Mouse (Mus musculus): Measurements from ENCODE around the gene Cradd.

The Cradd gene

DNA sequence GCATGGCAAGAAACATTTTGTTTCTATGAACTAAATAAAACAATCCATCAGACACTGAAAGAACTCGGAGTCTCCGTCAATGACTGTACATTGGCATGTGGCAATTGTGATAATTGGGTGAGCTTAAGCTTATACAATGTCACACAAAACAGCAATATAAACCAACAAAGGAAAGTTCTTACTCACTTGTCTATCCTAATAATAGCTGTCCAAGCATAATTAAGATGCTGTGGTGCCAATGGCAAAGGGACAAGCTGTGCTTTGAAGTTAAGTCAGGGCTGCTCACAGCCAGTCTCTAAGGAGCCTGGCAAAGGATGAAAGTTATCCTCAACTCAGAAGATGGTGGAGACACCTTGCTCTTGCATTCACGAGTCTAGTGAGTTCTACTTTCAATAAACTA lies 89.3 kb downstream of the Cradd start:
- no peak for DNase-seq

DNA sequence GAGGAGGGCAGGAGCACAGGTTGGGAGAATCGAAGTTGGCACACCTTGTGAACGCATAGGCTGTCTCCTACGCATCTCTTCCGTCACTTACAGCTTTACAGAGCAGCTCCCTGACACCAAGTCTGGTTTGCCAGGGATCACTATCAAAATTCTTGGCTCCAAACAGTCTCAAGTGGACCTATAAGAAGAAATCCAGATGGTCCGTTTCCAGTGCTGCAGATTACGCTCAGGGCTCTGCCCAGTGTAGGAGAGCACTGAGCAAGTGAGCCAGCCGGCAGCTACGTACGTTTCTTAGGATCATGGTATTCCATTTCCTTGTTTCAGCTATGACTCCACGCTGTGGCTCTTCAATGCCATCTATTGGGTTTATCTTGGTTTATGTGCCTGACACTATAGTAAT lies 90.9 kb downstream of the Cradd start:
- DNase-seq, result no peak

DNA sequence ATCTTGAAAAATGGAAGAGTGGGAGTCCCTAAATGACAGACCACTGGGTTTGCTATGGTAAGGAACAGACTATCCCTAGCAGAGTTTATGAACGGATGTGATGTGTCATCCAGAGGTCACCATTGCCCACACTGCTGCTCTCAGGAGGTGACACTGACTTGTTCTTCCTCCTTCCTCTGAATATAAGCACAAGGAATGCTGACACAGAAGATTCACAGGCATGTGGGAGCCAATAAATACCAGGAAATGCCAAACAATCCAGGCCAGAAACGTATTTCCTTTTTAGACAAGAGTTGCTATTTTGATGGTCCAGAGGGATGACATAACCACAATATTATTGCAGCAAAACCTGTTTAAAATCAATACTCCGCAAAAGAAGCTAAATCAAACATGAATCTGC lies 91.4 kb downstream of the Cradd start:
- no peak for DNase-seq

DNA sequence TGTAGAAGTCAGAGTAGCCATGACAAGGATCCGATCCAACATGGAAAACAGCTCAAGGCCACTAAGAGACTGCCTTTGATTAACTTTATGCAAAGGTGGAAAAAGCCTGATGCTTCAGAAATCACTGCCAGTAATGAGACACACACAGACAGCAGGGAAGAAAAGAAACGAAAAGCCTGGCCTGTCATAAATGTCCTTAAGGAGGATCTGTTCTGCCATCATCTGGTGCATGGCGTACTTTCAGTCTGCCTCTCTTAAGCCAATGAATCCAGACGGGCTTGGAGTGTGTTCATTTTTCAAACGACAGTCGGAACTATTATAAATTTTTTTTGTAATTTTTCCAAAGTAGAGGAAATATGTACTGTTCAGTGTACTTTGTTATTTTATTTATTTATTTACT lies 95.7 kb downstream of the Cradd start:
- DNase-seq, result no peak

DNA sequence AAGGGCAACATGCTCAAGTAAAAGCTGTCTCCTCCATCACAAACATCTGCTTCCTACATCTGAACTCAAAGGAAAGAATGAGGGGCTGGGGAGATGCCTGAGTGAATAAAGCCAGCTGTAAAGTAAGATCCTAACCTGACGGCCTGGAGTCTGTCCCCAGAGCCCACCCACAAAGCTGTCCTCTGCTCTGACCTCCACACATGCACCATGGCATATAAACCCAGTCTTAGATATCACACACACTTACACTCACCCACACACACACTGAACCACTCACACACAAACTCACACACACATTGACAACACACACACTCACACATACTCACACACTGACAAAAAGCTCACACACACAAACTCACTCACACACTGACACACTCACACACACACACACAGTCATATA lies 96.3 kb downstream of the Cradd start:
- DNase-seq, result no peak

DNA sequence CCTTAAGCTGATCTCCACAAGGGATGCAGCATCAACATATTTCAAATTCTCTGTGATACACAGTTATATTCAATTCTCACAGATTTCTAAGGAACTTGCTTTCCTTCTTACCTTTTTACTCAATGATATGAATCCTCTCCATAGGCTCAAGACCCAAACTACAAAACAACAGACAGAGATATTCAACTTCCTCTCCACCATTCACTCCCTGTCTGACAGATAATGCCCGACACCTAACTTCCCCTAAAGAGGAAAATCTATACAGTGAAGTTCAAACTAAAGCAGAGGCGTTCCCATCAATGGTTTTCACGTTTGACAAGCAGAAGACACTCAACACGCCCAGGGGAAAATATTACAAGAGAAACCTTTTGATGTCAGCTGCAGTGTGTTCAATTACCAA lies 97.2 kb downstream of the Cradd start:
- no peak for DNase-seq

DNA sequence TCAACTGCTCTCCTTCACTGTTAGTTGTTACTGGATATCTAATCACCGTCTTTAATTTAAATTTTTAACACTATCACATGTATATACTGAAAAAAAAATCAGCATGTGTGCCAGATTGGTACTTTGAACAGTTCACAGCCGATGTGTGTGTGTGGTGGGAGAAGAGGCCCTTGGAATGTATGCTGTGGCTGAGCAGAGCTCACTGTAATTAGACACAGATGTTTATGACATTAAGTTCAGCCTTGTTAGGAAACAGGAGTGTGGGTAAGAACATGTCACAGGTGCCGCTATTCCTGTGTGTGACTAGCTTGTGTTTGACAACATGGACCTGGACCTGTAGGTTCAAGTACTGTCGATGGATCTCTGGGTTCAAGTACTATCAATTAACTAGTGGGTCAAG lies 98.9 kb downstream of the Cradd start:
- no peak for DNase-seq

- DNase-seq, result no peak
Observed at GRCm38 (mm10) chr10:95223211-95223610, 100.7 kb downstream of the Cradd start.

DNA sequence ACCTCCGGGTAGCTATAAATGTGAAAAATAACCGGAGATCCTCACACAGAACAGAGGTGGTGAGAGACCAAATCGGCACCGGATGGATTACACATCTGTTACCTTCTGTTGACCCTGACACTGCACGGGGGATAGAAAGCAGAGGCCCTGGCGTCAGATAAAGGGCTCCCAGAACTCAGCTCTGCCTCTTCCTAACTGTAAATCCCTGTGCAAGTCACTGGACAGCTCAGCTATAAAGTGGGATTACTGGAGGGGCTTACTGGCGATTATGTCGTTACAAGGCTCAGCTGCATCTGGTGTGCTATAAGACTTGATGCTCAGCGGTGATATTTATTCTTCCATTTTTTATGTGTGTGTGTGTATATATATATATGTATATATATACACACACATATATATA lies 102.0 kb downstream of the Cradd start:
- no peak for DNase-seq

GRCm38 (mm10) chr10:95220536-95220935 lies 103.4 kb downstream of the Cradd start:
- DNase-seq, result no peak

- DNase-seq, result no peak
Observed at GRCm38 (mm10) chr10:95218683-95219060, 105.3 kb downstream of the Cradd start.

DNA sequence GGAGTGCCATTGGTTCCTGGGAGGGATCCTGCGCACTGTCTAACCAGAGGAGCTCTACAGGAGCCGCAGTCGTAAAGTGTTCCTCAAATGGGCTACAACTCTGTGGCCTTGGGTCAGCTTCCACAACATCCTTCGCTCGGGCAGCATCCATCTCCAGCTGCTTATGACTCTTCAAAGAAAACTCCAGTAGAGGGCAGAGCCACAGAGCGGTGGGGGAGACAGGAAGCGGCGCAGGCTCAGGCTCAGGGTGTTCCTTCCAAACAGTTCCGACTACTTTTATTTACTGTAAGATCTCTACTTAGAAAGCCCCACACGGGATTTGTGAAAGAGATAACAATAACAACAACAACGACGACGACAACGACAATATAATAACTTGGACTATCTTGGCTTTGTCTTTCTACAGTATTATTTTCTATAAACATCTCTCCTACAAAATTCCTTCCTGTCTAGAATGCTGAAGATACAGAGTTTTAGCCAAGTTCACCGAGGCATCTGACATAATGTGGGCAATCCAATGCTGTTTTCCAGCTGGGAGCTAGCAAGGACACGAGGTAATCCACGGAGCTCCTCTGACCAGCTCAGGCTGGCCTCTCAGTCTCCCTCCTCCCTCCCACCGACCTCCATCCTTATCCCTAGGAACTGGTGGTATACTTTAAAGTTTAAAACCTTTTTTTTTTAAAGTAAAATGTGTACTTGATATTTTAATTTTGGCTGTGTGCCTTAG lies 105.8 kb downstream of the Cradd start:
- no peak for DNase-seq

GRCm38 (mm10) chr10:95215324-95215723 lies 108.6 kb downstream of the Cradd start:
- DNase-seq, result no peak

- no peak for DNase-seq
Observed at GRCm38 (mm10) chr10:95213820-95214219, 110.1 kb downstream of the Cradd start.

DNA sequence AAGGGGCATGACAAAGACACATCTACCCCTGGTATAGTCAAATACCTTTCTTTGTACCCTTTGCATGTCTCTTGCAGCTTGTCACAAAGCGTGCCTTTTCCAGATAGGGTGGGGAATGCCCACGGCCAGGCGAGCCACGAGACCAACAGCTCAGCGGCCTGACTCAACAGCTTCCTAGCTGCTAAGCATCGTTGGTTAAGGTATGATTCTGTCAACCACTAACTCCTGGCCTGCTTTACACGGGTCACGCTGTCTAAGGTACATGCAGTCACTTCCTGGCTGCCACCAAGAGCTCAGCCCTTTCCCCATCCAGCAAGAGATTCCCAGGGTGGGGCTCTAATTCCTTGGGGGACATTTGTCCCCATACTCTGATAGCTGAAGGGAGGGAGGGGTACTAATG lies 110.6 kb downstream of the Cradd start:
- DNase-seq, result no peak

GRCm38 (mm10) chr10:95211660-95212059 lies 112.3 kb downstream of the Cradd start:
- no peak for DNase-seq

DNA sequence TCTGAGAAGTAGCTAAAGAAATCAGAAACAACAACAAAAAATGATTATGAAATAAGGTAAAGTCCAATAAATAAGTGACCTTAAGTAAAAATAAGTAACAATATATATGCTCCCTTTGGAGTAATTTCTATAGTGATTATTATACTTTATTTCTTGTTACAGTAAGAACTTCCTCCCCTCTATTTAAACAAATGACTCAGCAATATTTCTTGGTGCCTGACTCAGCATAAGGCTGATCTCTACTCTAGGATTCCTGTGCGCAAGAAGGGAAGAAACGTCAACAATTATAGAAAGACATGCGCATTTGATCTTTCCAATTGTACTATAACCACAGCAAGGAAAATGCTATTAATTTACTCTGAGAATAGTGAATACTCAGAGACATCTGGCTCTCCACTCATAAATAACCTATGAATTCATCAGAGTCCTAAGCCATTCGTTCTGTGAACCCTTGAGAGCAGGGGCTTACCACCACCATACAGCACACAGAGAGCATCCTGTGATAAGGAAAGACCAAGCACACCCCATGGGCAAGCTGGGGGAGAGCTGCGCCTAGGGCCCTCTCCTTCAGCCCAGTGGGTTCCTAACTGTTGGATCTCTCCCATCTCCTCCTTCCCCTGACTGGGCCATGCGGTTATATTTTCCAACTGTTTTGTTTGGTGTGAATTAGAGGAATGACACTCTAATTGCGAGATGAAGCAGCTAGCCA lies 113.1 kb downstream of the Cradd start:
- no peak for DNase-seq

GRCm38 (mm10) chr10:95210167-95210566 lies 113.8 kb downstream of the Cradd start:
- no peak for DNase-seq

DNA sequence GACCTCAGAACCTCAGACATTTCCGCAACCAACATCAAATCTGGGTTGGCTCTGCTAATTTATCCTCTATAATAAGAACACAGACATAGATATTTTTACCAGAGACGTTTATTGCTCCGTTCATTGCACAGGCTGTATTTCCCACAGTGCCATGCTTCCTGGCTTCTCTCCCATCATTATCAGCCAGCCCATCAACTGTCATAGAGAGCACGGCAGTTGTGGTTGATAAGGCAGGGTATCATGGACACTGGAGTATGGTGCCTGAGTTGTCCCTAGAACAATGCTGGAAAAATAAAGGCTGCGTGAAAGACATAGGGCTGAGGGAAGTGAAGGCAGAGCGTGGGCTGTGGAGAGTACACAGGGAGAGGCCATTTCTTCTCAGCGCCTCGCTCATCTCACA lies 116.5 kb downstream of the Cradd start:
- no peak for DNase-seq

GRCm38 (mm10) chr10:95201514-95201913 lies 122.4 kb downstream of the Cradd start:
- DNase-seq, result no peak

GRCm38 (mm10) chr10:95200323-95200722 lies 123.6 kb downstream of the Cradd start:
- no peak for DNase-seq

- no peak for DNase-seq
Observed at GRCm38 (mm10) chr10:95199541-95200269, 124.2 kb downstream of the Cradd start.

- no peak for DNase-seq
Observed at GRCm38 (mm10) chr10:95197377-95197776, 126.6 kb downstream of the Cradd start.

DNA sequence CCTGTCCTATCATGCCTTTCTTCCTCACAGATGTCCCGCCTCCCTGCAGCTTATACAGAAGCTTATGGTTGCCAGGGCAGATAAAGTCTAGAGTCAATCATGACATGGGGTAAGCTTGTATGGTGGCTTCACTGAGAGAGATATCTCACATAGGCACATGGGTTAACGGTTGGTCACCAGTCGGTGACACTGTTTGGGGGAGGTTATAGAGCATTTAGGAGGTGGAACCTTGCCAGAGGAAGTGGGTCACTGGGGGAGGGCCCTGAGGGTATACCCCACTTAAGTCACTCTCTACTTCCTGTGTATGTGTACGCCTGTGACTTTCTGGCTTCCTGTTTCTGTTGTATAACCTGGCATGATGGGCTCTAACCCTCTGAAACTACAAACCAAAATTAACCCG lies 128.2 kb downstream of the Cradd start:
- DNase-seq, result no peak

All from right cerebral cortex, postnatal 4 days (tissue).